Mouse (Mus musculus) testis, adult 2 months (tissue): Measurements from ENCODE around the gene Cd109.

Source experiments
- CTCF ChIP-seq: fragments of 200-500 bp; IDR thresholded peaks from 2 replicates; pipeline ENCODE4 v1.5.1; 2012; ENCODE audit warnings: low read depth, mild to moderate bottlenecking, inconsistent platforms, low read length, moderate library complexity; ENCODE audit not compliant: control insufficient read depth, insufficient read depth, insufficient replicate concordance
- POLR2A ChIP-seq: fragments of 200-500 bp; IDR thresholded peaks from 2 replicates; pipeline ENCODE4 v1.6.1; 2012; ENCODE audit warnings: low read depth, mild to moderate bottlenecking, inconsistent platforms, low read length, moderate library complexity; ENCODE audit not compliant: control insufficient read depth

DNA sequence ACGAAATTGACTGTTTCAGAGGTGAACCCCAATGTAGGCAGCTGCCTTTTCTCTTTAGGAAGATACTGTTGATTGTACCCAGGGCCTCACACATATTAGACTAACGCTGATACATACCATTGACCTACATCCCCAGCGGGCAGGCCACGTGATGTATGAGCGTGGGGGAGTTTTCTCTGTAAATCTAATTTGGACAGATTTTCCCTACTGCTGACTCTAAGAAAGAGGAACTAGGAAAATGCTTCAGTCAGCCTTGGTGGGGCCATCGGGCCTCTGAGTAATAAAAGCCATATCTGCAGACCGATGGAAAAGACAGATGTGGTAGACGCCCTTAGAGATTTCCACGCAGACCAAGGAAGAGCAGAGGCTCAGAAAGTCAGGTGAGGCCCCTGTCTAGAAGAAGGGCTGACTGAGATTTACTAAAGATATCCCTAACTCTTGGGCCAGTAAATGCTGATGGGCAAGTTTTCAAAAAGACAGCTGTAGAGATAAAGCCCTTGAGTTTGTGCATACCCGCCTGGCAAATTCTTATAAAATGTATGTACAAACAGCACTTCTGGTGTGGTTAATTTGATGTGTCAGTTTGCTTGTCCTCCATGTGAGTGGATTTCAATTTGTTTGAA is 26.8 kb upstream of the Cd109 start:
- TF ChIP-seq CTCF (no peak), POLR2A (no peak)
